Mouse (Mus musculus) heart, postnatal 0 days (tissue): Measurements from ENCODE around the gene Cnga2. TPM values are rescaled to one million over a fixed set of nuclear protein-coding genes. Genes with fewer than 3 reads are reported as not detected.
"Not testable (repeated sequence)": the region's sequence is repeated elsewhere in the genome, so short reads cannot be mapped to it uniquely, and the experiment has no call there.

Experiments used
- ATAC-seq: fragments of 200-750 bp; cut with Nextera tagmentation; 2 replicates; pipeline ENCODE4 v1.8.0; 2017; ENCODE audit warnings: low read depth, moderate number of reproducible peaks, moderate library complexity; ENCODE audit not compliant: insufficient read depth
- DNase-seq: peaks from one replicate; pipeline ENCODE4 v3.0.0-alpha.2; 2016; ENCODE audit warnings: low spot score
- H3K27ac ChIP-seq: fragments of 300-500 bp; sonication (generic); 2 replicates; pipeline ENCODE4 v1.5.1; 2014; ENCODE audit warnings: low read depth, mild to moderate bottlenecking
- H3K27me3 ChIP-seq: fragments of 300-500 bp; sonication (generic); 2 replicates; pipeline ENCODE4 v1.6.1; 2014; ENCODE audit warnings: low read length, mixed read lengths; ENCODE audit not compliant: control insufficient read depth, insufficient read depth
- H3K36me3 ChIP-seq: fragments of 300-500 bp; sonication (generic); replicated peaks from 2 replicates; pipeline ENCODE4 v1.6.1; 2014; ENCODE audit warnings: low read length, mixed read lengths; ENCODE audit not compliant: control insufficient read depth, insufficient read depth
- H3K4me1 ChIP-seq: fragments of 300-500 bp; sonication (generic); 2 replicates; pipeline ENCODE4 v1.6.1; 2014; ENCODE audit warnings: antibody characterized with exemption; ENCODE audit not compliant: control insufficient read depth, insufficient read depth
- H3K4me2 ChIP-seq: fragments of 300-500 bp; sonication (generic); 2 replicates; pipeline ENCODE4 v1.6.1; 2014; ENCODE audit warnings: low read depth, mild to moderate bottlenecking, low read length, moderate library complexity
- H3K4me3 ChIP-seq: fragments of 300-500 bp; sonication (generic); 2 replicates; pipeline ENCODE4 v1.5.1; 2014; ENCODE audit warnings: low read depth, low read length
- H3K9ac ChIP-seq: fragments of 300-500 bp; sonication (generic); replicated peaks from 2 replicates; pipeline ENCODE4 v1.6.1; 2014; ENCODE audit warnings: low read depth, low read length, mixed read lengths
- H3K9me3 ChIP-seq: fragments of 300-500 bp; sonication (generic); replicated peaks from 2 replicates; pipeline ENCODE4 v1.6.1; 2016; ENCODE audit warnings: low read length; ENCODE audit not compliant: control insufficient read depth
- CTCF ChIP-seq: IDR thresholded peaks from 2 replicates; pipeline ENCODE4 v1.5.1; 2016; ENCODE audit warnings: antibody characterized with exemption, control low read depth, low read depth
- EP300 ChIP-seq: IDR thresholded peaks from 2 replicates; pipeline ENCODE4 v1.6.1; 2016; ENCODE audit warnings: antibody characterized with exemption, low read depth
- WGBS: fragments of 180-500 bp; shearing (Covaris S2); extraction: QIAGEN DNeasy Blood & Tissue Kit; methylation state at CpG from one replicate; pipeline ENCODE4 v1.1.7; 2014; 5-methylcytosine and 5-hydroxymethylcytosine counted together
- polyA plus RNA-seq: library from polyadenylated mRNA; unstranded; fragments of >200 nt; fragmentation: Nextera tagmentation; extraction: Ambion mirVana; gene quantifications from 2 replicates; pipeline ENCODE4 v1.2.1, GENCODE M21; 2015
- total RNA-seq: library from RNA; depleted of rRNA; stranded (reverse); fragments of >200 nt; gene quantifications from 2 replicates; pipeline ENCODE4 v1.2.3, GENCODE M21; 2014; ENCODE audit warnings: low replicate concordance

Cnga2 gene
- total and polyA plus RNA-seq, 2 experiments from 2014 or later = 0.04 TPM; not detected in 1

GRCm38 (mm10) chrX:71968216-71968615 is 23.4 kb upstream of the Cnga2 start:
- ATAC-seq = no peak

DNA sequence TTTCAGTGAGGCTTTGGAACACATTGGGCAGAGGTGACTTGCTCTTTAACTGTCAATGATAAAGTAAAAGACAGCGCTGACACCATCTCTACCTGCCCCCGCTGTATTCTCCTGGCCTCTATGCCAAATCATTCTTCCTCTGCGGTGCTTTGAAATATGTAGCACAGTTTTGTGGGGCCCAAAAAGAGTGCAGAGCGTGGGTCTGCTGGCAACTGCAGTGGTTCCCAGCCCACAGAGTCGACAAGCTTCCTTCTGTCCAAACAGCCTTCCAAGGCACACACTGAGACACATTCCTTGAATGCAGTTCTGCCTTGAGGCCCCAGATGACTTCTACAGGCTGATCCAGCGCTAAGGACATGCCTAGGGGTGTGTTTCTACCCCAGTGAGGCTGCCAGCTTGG is 22.8 kb upstream of the Cnga2 start:
- TF ChIP-seq EP300 (no peak), CTCF (no peak)
- no peak for ATAC-seq
- Histone ChIP-seq H3K4me3 (no peak overlapping the region), H3K27me3 (no peaks in the 10 kb centered on the region), H3K27ac (no peak overlapping the region), H3K4me2 (no peak overlapping the region), H3K9ac (no peak overlapping the region), H3K36me3 (no peaks in the 10 kb centered on the region), H3K4me1 (no peaks in the 10 kb centered on the region), H3K9me3 (no peaks in the 10 kb centered on the region)
- WGBS = 64% methylated on average over 6 of the region's 6 CpGs
- DNase-seq = no peak

More at GRCm38 (mm10) chrX:71968216-71968615, 23.4 kb upstream of the Cnga2 start:
- H3K27ac ChIP-seq = no peak overlapping the region
- H3K36me3 ChIP-seq = no peaks in the 10 kb centered on the region
- no peak overlapping the region for H3K4me3 ChIP-seq
- no peaks in the 10 kb centered on the region for H3K9me3 ChIP-seq
- no peak overlapping the region for H3K4me2 ChIP-seq
- no peak for DNase-seq
- 53% methylated on average over 1 of the region's 1 CpGs for WGBS
- H3K9ac ChIP-seq = no peak overlapping the region
- H3K27me3 ChIP-seq = 0 out of 2 replicates have a peak, but pooled peaks cover 3% of the 10 kb centered on the region
- no peaks in the 10 kb centered on the region for H3K4me1 ChIP-seq
- TF ChIP-seq EP300 = no peak
- no peak for TF ChIP-seq CTCF

DNA sequence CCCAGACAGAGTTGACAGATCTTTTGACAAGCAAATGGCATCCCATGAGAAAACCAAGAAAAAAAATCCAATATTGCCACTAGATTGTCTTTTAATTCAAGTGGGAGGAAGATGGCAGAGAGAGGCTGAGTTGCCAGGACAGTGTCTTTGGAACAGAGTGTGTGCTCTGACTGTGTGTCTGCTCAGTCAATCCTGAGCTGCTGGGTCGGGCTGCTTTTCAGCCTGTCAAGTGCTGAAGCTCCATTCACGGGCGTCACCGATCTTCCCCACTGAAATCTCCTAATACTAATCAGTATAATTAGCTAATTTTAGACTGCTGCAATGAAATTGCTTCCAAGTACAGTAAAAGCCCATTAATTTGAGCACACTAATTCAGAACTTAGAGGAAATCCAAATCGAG is 20.3 kb upstream of the Cnga2 start:
- Histone ChIP-seq H3K4me3 (no peak overlapping the region), H3K27ac (no peak overlapping the region), H3K36me3 (no peaks in the 10 kb centered on the region), H3K9ac (no peak overlapping the region), H3K4me2 (no peak overlapping the region), H3K4me1 (no peaks in the 10 kb centered on the region), H3K9me3 (no peaks in the 10 kb centered on the region), H3K27me3 (no peaks in the 10 kb centered on the region)
- DNase-seq (no peak), ATAC-seq (no peak)
- TF ChIP-seq EP300 (no peak), CTCF (no peak)
- WGBS = 58% methylated on average over 5 of the region's 5 CpGs

GRCm38 (mm10) chrX:71972686-71973085 is 19.0 kb upstream of the Cnga2 start, which contains the start of gene Fate1:
TSS of gene Fate1 (plus strand) at chrX:71972986.
- Histone ChIP-seq H3K27me3 (no peaks in the 10 kb centered on the region), H3K4me3 (no peak within 1 kb of the TSS), H3K27ac (no peak within 1 kb of the TSS), H3K36me3 (no peaks in the 10 kb centered on the region), H3K9me3 (no peaks in the 10 kb centered on the region), H3K9ac (no peak within 1 kb of the TSS), H3K4me2 (no peak within 1 kb of the TSS), H3K4me1 (no peaks in the 10 kb centered on the region)
- no peak for DNase-seq
- TF ChIP-seq EP300 (no peak), CTCF (no peak)
- 54% methylated on average over 2 of the region's 2 CpGs for WGBS
- no peak for ATAC-seq

- DNase-seq, ATAC-seq, H3K4me3 ChIP-seq, H3K4me2 ChIP-seq, H3K9me3 ChIP-seq, H3K27ac ChIP-seq, H3K9ac ChIP-seq, H3K27me3 ChIP-seq, H3K36me3 ChIP-seq, H3K4me1 ChIP-seq: not testable (repeated sequence)
Measured at GRCm38 (mm10) chrX:71977681-71978080, 14.0 kb upstream of the Cnga2 start.

GRCm38 (mm10) chrX:71980443-71980842 is 11.2 kb upstream of the Cnga2 start:
- DNase-seq (no peak), ATAC-seq (no peak)
- Histone ChIP-seq H3K4me3 (no peak overlapping the region), H3K4me2 (no peak overlapping the region), H3K27ac (peak overlapping the region; percentile 51), H3K9me3 (no peaks in the 10 kb centered on the region), H3K27me3 (no peaks in the 10 kb centered on the region), H3K36me3 (no peaks in the 10 kb centered on the region), H3K4me1 (no peaks in the 10 kb centered on the region), H3K9ac (no peak overlapping the region)
- WGBS = 33% methylated on average over 3 of the region's 3 CpGs
- TF ChIP-seq CTCF (no peak), EP300 (no peak)
